Mouse (Mus musculus) liver, adult 2 months (tissue): ENCODE data around the gene Gm3839.

Experiments
- CTCF ChIP-seq: fragments of 200-500 bp; IDR thresholded peaks from 2 replicates; pipeline ENCODE4 v1.5.1; 2011; ENCODE audit warnings: low read depth, low read length, control low read depth
- POLR2A ChIP-seq: fragments of 200-500 bp; IDR thresholded peaks from 2 replicates; pipeline ENCODE4 v1.6.1; 2011; ENCODE audit warnings: low read length, control low read depth; ENCODE audit not compliant: insufficient read depth; ENCODE audit errors: extremely low read depth

- no peak for TF ChIP-seq POLR2A
- no peak for TF ChIP-seq CTCF
Observed at GRCm38 (mm10) chr14:11307079-11307478, 49.4 kb downstream of the Gm3839 start.
